Mouse (Mus musculus) adipocyte (in vitro differentiated cells): ENCODE results near the gene Gm15013.
"Not testable (repeated sequence)": the region's sequence is repeated elsewhere in the genome, so short reads cannot be mapped to it uniquely, and the experiment has no call there.

Source experiments
- DNase-seq: peaks from one replicate; pipeline ENCODE4 v3.0.0-alpha.2; 2016; ENCODE audit warnings: low spot score

The Gm15013 gene

DNA sequence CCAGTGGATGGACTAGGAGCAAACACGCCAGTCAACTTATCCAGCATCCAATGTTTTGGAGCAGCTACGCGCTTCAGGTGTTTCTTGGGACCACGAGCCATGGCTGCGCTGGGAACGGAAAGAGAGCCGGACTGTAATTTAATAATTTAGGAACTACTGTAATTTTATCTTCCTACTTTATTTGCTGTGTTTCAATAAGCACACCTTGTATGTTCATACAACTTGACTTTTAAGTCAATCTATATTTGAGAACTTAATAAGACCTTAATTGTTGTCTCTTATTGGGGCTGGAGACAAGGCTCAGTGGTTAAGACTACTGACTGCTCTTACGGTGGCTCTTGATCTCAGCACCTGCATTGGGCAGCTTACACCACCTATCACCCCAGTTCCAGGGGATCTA lies at the start of gene Gm15013:
Gene Gm15013 (minus strand): TSS at position 101 of the 400 bp plus-strand sequence.
- no peak for DNase-seq

DNA sequence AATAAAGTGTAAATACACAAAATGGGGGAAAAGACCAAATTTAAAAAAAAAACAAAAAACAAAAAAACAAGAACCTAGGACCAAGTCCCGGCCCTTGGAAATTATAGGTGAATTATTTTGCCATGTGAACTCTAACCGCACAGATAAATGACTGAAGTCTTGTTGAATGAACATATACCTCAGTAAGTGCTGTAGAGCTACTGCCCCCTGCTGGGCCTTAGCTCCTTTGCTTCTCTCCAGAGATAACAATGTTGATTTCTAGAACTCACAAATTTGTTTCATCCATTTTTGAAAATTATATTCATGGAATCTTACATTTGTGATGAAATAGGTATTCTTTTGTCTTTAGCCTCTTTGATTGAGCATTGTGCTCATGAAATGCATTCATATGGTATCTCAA lies 48.3 kb upstream of the Gm15013 start:
- peak; percentile 61 for DNase-seq

DNA sequence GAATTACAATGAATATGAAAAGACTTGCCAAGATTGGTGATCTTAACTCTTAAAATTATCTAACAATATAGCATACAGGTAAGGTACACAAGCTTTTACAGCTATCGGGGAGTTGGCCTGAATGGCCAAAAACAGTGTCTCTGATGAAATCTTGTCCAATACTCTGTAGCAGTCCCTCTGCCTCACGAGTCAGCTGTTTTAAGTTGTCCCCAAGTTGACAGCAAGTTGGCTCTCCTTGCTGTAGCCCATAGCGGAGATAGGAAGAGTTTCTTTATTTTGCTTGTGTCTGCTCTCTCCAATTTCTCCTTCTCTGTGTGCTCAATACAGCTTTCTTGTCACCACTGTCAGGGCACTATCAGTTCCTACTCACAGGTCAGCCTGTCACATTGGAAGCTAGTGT lies 44.4 kb upstream of the Gm15013 start:
- DNase-seq, result not testable (repeated sequence)

DNA sequence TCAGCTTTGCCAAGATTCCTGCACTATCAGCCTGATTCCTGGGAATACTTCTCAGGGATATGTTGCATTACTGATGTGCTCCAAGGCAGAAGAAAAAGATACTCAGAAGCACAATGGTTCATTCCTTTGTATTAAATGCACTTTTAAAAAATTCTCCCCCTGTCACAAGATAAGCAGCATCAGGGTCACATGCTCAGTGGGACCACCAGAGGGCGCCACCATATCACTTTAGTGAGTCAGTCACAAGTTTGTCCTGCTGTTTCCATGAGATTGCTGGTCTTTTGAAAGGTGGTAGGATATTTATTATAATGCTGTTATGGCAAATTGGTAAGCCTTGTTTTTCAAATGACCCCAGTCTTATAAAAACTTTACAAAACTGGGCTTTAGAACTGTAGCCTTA lies 37.6 kb upstream of the Gm15013 start:
- DNase-seq, result peak; percentile 56

DNA sequence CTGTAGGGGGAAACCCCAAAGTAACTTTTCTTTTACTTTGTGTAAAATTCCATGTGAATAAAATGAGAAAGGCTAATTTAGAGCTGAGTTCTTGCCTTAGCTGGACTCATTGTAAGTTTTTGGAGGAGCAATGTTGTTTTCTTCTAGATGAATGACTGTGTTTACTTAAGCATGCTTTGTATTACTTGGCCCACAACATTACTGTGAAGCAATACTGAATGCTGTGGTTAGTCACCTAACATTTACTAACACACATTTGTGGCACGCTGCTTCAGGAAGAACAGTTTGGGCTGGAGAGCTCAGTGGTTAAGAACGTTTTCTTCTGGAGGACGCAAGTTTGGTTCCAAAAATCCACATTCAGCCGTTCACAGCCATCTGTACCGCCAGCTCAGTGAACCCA lies 22.8 kb upstream of the Gm15013 start:
- DNase-seq, result peak; percentile 52

DNA sequence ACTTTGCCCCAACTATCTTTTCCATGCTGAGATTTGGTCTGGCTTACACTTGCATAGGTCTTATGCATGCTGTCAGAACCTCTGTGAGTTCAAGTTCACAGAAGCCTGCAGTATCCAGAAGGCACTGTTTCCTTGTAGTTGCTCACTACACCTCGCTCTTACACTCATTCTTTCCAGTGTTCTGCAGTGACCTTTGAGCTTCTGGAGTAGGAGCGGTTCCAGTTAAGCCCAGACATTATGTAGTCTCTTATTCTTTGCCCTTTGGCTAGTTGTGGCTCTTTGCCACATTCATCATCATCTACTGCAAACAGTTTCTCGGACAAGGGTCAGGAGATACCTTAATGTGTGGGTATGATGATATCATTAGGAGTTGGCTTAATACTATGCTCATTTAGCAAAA lies 16.3 kb upstream of the Gm15013 start:
- DNase-seq, result peak; percentile 2

DNA sequence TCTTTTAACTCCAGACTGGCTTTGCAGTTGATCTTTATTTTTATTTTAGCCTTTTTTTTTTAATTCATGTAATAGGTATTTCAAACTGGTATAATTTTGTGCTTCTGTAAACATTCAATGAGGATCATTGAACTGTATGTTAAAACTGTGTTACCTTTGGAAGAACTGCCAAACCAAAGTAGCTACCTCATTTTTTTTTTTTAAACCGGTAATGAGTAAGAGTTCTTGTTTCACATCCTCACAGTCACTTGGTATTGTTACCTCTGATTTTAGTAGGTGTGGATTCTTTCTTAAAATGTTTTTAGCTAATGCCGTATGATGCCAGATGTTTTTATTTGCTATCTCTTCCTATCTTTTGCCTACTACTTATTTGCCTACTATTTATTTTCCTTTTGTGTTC lies 8.1 kb upstream of the Gm15013 start:
- DNase-seq, result no peak

DNA sequence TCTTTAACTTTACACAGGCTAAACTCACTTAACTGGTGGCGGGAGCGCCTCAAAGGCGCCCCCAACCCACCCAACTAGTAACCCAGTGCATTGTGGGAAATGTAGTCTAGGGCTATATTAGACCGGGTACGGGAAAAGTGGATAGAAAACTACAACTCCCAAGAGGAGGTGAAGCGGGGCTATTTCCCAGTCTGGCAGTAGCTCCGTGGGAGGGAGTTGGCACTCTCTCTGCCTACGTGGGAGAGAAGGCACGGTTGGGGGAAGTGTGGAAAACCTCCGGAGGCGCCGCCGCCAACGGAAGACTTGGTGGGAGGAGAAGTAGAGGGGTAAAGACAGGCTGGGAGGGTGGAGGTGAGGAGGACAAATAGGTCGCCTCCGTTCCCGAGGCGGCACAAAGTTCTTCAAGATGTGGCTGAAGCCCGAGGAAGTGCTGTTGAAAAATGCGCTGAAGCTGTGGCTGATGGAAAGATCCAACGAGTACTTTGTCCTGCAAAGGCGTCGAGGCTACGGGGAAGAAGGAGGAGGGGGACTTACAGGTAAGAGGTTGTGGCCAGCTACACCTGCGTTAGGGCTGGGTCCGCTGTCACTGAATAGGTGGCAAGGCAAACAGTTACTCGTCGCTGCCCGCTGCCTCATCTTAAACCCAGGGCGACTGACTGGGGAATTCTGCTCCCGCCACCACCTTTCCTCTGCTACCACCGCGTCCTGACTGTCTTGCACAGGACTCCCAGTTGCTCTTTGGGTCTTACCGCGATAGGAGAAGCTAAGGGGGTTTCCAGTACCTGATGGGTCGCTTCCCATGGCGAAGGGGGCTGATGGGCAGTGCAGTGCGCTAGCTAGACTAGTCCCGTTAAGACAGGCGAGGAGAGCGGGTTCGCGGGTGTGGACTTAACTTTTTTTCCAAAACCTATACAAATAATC lies 29.2 kb downstream of the Gm15013 start, which contains the start of gene Tbc1d8b:
Gene Tbc1d8b (plus strand): TSS at position 222 of the 921 bp plus-strand sequence.
- peak; percentile 93 for DNase-seq

DNA sequence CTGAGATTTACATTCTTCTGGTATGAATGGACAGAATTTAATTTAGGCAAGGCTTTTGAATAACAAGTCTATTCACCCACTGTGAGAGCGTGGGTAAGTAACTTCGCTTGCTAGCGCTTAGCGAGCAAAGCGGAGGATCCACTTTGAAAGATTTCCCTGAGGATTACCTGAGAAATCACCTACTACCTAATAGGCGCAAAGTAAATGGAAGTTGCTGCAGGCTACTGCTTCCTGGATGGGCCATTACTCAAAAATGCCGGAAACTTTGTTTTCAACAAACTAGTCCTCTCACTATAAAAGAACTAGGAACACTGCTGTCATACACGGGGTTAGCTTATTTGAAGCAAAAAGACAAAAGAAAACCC lies 29.9 kb downstream of the Gm15013 start:
- DNase-seq, result no peak

DNA sequence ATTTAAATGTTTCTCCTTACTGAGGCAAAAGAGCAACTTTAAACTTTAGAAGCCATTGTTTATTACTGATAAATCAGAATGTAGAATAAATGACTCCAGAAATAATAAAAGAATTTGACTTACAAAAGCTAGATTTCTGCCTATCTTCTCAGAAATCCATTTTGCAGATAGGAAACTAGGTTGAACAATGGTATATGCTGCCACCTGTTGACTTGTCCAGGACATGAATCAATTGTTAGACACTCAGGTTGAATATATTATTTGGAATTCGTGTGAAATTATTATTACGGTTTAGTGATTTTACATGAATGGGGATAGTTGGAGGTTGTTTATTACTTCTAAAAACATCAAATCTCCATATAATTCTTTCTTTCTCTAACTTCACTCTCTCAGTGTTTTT lies 48.5 kb downstream of the Gm15013 start:
- DNase-seq, result peak; percentile 61
